Mouse (Mus musculus) liver, adult 2 months (tissue): ENCODE measurements at regions not wholly inside any gene's neighbourhood (a gene's known extent, or its start where the extent isn't known, plus 50 kb on each side); places are given as distances from the start of the nearest gene placed in this dataset.
"Not testable (repeated sequence)": the region's sequence is repeated elsewhere in the genome, so short reads cannot be mapped to it uniquely, and the experiment has no call there.

Experiments
- DNase-seq: peaks from one replicate; pipeline ENCODE4 v3.0.0-alpha.2; 2011; ENCODE audit warnings: low read depth, low spot score; ENCODE audit errors: extremely low read depth
- H3K27ac ChIP-seq: fragments of 200-500 bp; replicated peaks from 2 replicates; pipeline ENCODE4 v1.5.1; 2012; ENCODE audit warnings: low read depth, mild to moderate bottlenecking, control low read depth, inconsistent platforms, low read length; ENCODE audit not compliant: insufficient read depth
- H3K27me3 ChIP-seq: fragments of 200-500 bp; 2 replicates; pipeline ENCODE4 v1.6.1; 2012; ENCODE audit warnings: mild to moderate bottlenecking, moderate library complexity, low read length, inconsistent platforms; ENCODE audit not compliant: control insufficient read depth, insufficient read depth
- H3K36me3 ChIP-seq: fragments of 200-500 bp; 2 replicates; pipeline ENCODE4 v1.6.1; 2012; ENCODE audit warnings: low read length, inconsistent platforms; ENCODE audit not compliant: control insufficient read depth, insufficient read depth
- H3K4me1 ChIP-seq: fragments of 200-500 bp; 2 replicates; pipeline ENCODE4 v1.6.1; 2011; ENCODE audit warnings: low read length; ENCODE audit not compliant: control insufficient read depth, insufficient read depth
- H3K4me3 ChIP-seq: fragments of 200-500 bp; 2 replicates; pipeline ENCODE4 v1.5.1; 2011; ENCODE audit warnings: low read depth, mild to moderate bottlenecking, control low read depth, low read length, moderate library complexity; ENCODE audit not compliant: insufficient read depth
- H3K79me2 ChIP-seq: fragments of 200-500 bp; 2 replicates; pipeline ENCODE4 v1.6.1; 2012; ENCODE audit warnings: inconsistent platforms, mild to moderate bottlenecking, low read length, moderate library complexity; ENCODE audit not compliant: control insufficient read depth, insufficient read depth
- H3K9ac ChIP-seq: fragments of 200-500 bp; 2 replicates; pipeline ENCODE4 v1.6.1; 2012; ENCODE audit warnings: low read depth, mild to moderate bottlenecking, control low read depth, inconsistent platforms, low read length
- CTCF ChIP-seq: fragments of 200-500 bp; IDR thresholded peaks from 2 replicates; pipeline ENCODE4 v1.5.1; 2011; ENCODE audit warnings: low read depth, low read length, control low read depth
- POLR2A ChIP-seq: fragments of 200-500 bp; IDR thresholded peaks from 2 replicates; pipeline ENCODE4 v1.6.1; 2011; ENCODE audit warnings: low read length, control low read depth; ENCODE audit not compliant: insufficient read depth; ENCODE audit errors: extremely low read depth
- WGBS: fragments of 180-500 bp; shearing (Covaris S2); methylation state at CpG from one replicate; pipeline ENCODE4 v1.1.7; 2018; 5-methylcytosine and 5-hydroxymethylcytosine counted together

DNA sequence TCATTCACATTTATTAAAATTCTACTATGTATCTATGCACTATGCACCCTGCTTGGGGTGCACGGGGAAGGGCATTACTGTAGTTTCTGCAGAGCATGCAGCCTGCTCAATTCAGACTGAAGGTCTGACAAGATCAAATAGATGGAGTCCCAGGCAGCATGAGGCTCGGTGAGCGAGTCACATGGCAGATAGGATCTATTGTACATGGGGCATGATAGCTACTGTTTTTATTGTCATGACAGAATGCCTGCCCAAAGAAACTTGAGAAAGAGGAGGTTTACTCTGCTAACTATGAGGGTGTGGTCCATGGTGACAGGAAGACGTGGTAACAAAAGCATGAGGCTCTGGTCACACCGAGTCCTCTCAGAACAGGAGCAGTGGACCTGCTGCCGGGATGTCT, 203.1 kb upstream of the Sesn3 start:
- Histone ChIP-seq H3K4me3 (no peak overlapping the region), H3K4me1 (peaks cover 2% of the 10 kb centered on the region; the same call in 1 of the 2 replicates), H3K9ac (no peak overlapping the region), H3K79me2 (no peaks in the 10 kb centered on the region), H3K27ac (no peak overlapping the region), H3K36me3 (no peaks in the 10 kb centered on the region), H3K27me3 (no peaks in the 10 kb centered on the region)
- no peak for TF ChIP-seq POLR2A
- TF ChIP-seq CTCF, result no peak
- DNase-seq, result no peak
- WGBS, result 80% methylated on average over 6 of the region's 6 CpGs

GRCm38 (mm10) chr9:14072950-14073349, 201.9 kb upstream of the Sesn3 start:
- no peak for DNase-seq
- H3K27me3 ChIP-seq, result no peaks in the 10 kb centered on the region
- H3K79me2 ChIP-seq, result no peaks in the 10 kb centered on the region
- no peak for TF ChIP-seq CTCF
- no peak for TF ChIP-seq POLR2A
- peaks cover 2% of the 10 kb centered on the region; the same call in 1 of the 2 replicates for H3K4me1 ChIP-seq
- H3K4me3 ChIP-seq, result no peak overlapping the region
- H3K36me3 ChIP-seq, result no peaks in the 10 kb centered on the region
- H3K27ac ChIP-seq, result no peak overlapping the region
- H3K9ac ChIP-seq, result no peak overlapping the region
- WGBS, result 76% methylated on average over 1 of the region's 1 CpGs

DNA sequence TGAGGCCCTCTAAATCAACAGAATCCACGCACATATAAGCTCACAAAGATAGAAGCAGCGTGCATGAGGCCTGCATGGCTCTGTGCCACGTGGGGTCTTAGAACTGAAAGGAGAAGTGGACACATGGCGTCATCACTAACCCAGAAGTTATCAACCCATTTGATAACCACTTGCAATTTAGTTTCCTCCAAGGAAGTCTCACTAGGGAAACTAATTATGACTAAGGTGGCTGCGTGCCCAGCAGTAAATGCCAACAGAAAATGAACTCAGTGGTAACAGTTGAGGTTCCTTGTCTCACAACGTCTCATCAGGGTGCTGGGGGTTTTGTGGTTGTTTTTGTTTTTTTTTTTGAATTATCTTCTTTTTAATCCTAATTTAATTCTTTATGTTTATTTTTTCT, 200.6 kb upstream of the Sesn3 start:
- H3K27me3 ChIP-seq, result no peaks in the 10 kb centered on the region
- H3K4me3 ChIP-seq, result no peak overlapping the region
- no peak overlapping the region for H3K9ac ChIP-seq
- TF ChIP-seq CTCF, result no peak
- TF ChIP-seq POLR2A, result no peak
- peaks cover 2% of the 10 kb centered on the region; the same call in 1 of the 2 replicates for H3K4me1 ChIP-seq
- no peaks in the 10 kb centered on the region for H3K36me3 ChIP-seq
- 66% methylated on average over 6 of the region's 6 CpGs for WGBS
- DNase-seq, result peak; percentile 34
- no peaks in the 10 kb centered on the region for H3K79me2 ChIP-seq
- no peak overlapping the region for H3K27ac ChIP-seq

GRCm38 (mm10) chr9:14074866-14075265, 200.0 kb upstream of the Sesn3 start:
- H3K4me1 ChIP-seq, H3K27ac ChIP-seq, DNase-seq, H3K79me2 ChIP-seq, H3K4me3 ChIP-seq, H3K9ac ChIP-seq, H3K27me3 ChIP-seq, H3K36me3 ChIP-seq: not testable (repeated sequence)

GRCm38 (mm10) chr9:14075452-14075851, 199.4 kb upstream of the Sesn3 start:
- Histone ChIP-seq H3K27me3 (no peaks in the 10 kb centered on the region), H3K79me2 (no peaks in the 10 kb centered on the region), H3K36me3 (no peaks in the 10 kb centered on the region), H3K4me1 (peaks cover 2% of the 10 kb centered on the region; the same call in 1 of the 2 replicates), H3K9ac (no peak overlapping the region), H3K27ac (no peak overlapping the region), H3K4me3 (no peak overlapping the region)
- no peak for DNase-seq
- TF ChIP-seq POLR2A, result no peak
- no peak for TF ChIP-seq CTCF
- WGBS, result 36% methylated on average over 4 of the region's 4 CpGs

DNA sequence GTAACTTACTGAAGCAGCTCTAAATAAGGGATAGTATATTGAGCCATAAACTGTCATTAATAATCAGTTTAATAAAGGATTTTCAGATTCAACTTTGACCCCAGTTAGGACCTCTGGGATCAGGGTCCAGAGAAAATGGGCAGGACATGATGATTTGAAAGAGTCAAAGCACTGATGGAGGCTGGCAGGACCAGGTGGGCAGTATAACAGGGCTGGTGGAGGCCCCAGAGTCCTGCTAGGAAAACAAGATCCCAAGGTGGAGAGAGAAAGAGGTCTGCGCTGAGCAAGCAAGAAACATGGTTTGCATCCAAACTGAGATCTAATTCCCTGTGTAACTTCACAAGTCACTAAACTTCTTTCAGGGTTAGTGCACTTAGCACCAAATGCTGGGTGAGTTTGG, 199.0 kb upstream of the Sesn3 start:
- no peaks in the 10 kb centered on the region for H3K36me3 ChIP-seq
- no peak overlapping the region for H3K9ac ChIP-seq
- WGBS, result 95% methylated on average over 1 of the region's 1 CpGs
- DNase-seq, result no peak
- H3K4me3 ChIP-seq, result no peak overlapping the region
- peaks cover 2% of the 10 kb centered on the region; the same call in 1 of the 2 replicates for H3K4me1 ChIP-seq
- no peak overlapping the region for H3K27ac ChIP-seq
- no peak for TF ChIP-seq POLR2A
- no peak for TF ChIP-seq CTCF
- H3K79me2 ChIP-seq, result no peaks in the 10 kb centered on the region
- no peaks in the 10 kb centered on the region for H3K27me3 ChIP-seq
